Mouse (Mus musculus) heart, adult 2 months (tissue): ENCODE results near the gene Map4k4. TPM values are rescaled to one million over a fixed set of nuclear protein-coding genes. Genes with fewer than 3 reads are reported as not detected.

Experiments
- DNase-seq, 2 experiments: peaks; one replicate each; pipeline ENCODE4 v3.0.0; 2021
- H3K27ac ChIP-seq: fragments of 200-600 bp; 2 replicates; pipeline ENCODE4 v1.8.1; 2022
- H3K27me3 ChIP-seq: fragments of 200-500 bp; 2 replicates; pipeline ENCODE4 v1.6.1; 2012; ENCODE audit warnings: mild to moderate bottlenecking, low read length, inconsistent platforms, mixed read lengths; ENCODE audit not compliant: control insufficient read depth, insufficient read depth
- H3K36me3 ChIP-seq: fragments of 200-500 bp; 2 replicates; pipeline ENCODE4 v1.6.1; 2012; ENCODE audit warnings: low read length, inconsistent platforms; ENCODE audit not compliant: control insufficient read depth, insufficient read depth
- H3K4me1 ChIP-seq: fragments of 200-500 bp; 2 replicates; pipeline ENCODE4 v1.6.1; 2011; ENCODE audit warnings: low read length; ENCODE audit not compliant: control insufficient read depth, insufficient read depth
- H3K4me3 ChIP-seq: fragments of 200-600 bp; 2 replicates; pipeline ENCODE4 v1.8.1; 2022
- H3K79me2 ChIP-seq: fragments of 200-500 bp; replicated peaks from 2 replicates; pipeline ENCODE4 v1.6.1; 2012; ENCODE audit warnings: mild to moderate bottlenecking, inconsistent platforms, low read length, moderate library complexity, mixed read lengths; ENCODE audit not compliant: control insufficient read depth, insufficient read depth
- H3K9ac ChIP-seq: fragments of 200-500 bp; 2 replicates; pipeline ENCODE4 v1.6.1; 2012; ENCODE audit warnings: low read depth, mild to moderate bottlenecking, control low read depth, inconsistent platforms, low read length, mixed read lengths
- CTCF ChIP-seq: fragments of 200-600 bp; IDR thresholded peaks from 2 replicates; pipeline ENCODE4 v1.8.1; 2022; ENCODE audit warnings: antibody characterized with exemption, mild to moderate bottlenecking, moderate library complexity
- EP300 ChIP-seq: fragments of 200-500 bp; IDR thresholded peaks from 2 replicates; pipeline ENCODE4 v1.6.1; 2011; ENCODE audit warnings: low read depth, low read length, control low read depth; ENCODE audit not compliant: insufficient read depth
- POLR2A ChIP-seq: fragments of 200-500 bp; IDR thresholded peaks from 2 replicates; pipeline ENCODE4 v1.6.1; 2011; ENCODE audit warnings: mild to moderate bottlenecking, low read depth, low read length, control low read depth; ENCODE audit not compliant: insufficient read depth
- WGBS: fragments of 180-500 bp; shearing (Covaris S2); methylation state at CpG from one replicate; pipeline ENCODE4 v1.1.7; 2018; 5-methylcytosine and 5-hydroxymethylcytosine counted together
- intact Hi-C: fragments of 180-260 bp; cut with DNase I; formaldehyde crosslinking; loops from one replicate; pipeline ENCODE4 v1.15.1; 2025
- polyA plus RNA-seq: library from polyadenylated mRNA; depleted of rRNA; stranded (reverse); fragments of >200 nt; gene quantifications from 2 replicates; pipeline ENCODE4 v1.2.3, GENCODE M21; 2012
- total RNA-seq, 2 experiments: library from RNA; stranded (reverse); gene quantifications; 2 replicates each; pipeline ENCODE4 v1.2.3; 2021

The Map4k4 gene
- total and polyA plus RNA-seq, 3 experiments, result 85.2 to 134 (median 129) TPM

- no peaks in the 10 kb centered on the region for H3K79me2 ChIP-seq
- no peaks in the 10 kb centered on the region for H3K36me3 ChIP-seq
- no peaks in the 10 kb centered on the region for H3K4me1 ChIP-seq
- intact Hi-C loops, result no loop called here
- H3K9ac ChIP-seq, result no peak overlapping the region
- no peak for DNase-seq
- H3K27me3 ChIP-seq, result no peaks in the 10 kb centered on the region
- H3K27ac ChIP-seq, result no peak overlapping the region
- no peak overlapping the region for H3K4me3 ChIP-seq
- 64% methylated on average over 4 of the region's 4 CpGs for WGBS
- TF ChIP-seq CTCF (peak; percentile 37), POLR2A (no peak), EP300 (no peak)
Observed at GRCm38 (mm10) chr1:40002129-40002727, 101.5 kb downstream of the Map4k4 start.

DNA sequence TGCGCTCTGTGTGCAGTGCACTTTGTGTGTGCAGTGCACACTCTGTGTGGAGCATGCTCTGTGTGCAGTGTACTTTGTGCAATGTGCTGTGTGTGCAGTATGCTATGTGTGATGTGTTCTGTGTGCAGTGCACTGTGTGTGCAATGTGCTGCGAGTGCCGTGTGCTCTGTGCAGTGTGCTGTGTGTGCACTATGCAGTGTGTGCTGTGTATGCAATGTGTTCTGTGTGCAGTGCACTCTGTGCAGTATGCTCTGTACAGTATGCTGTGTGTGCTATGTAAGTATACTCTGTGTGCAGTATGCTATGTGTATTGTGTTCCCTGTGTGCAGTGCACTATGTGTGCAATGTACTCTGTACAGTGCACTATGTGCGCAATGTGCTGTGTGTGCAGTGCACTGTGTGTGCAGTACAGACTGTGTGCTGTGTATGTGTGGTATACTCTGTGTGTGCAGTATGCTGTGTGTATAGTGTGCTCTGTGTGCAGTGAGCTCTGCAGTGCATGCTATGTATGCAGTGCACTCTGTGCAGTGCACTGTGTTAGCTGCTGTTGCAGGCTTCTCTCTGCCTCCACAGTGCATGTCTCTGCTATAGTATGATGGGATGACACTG lies 105.4 kb downstream of the Map4k4 start:
- Histone ChIP-seq H3K36me3 (no peaks in the 10 kb centered on the region), H3K27ac (no peak overlapping the region), H3K4me3 (no peak overlapping the region), H3K9ac (no peak overlapping the region), H3K4me1 (no peaks in the 10 kb centered on the region), H3K27me3 (no peaks in the 10 kb centered on the region), H3K79me2 (no peaks in the 10 kb centered on the region)
- DNase-seq, result no peak
- WGBS, result 97% methylated on average over 4 of the region's 4 CpGs
- intact Hi-C loops, result no loop called here
- no peak for TF ChIP-seq EP300
- TF ChIP-seq POLR2A, result no peak
- TF ChIP-seq CTCF, result no peak

DNA sequence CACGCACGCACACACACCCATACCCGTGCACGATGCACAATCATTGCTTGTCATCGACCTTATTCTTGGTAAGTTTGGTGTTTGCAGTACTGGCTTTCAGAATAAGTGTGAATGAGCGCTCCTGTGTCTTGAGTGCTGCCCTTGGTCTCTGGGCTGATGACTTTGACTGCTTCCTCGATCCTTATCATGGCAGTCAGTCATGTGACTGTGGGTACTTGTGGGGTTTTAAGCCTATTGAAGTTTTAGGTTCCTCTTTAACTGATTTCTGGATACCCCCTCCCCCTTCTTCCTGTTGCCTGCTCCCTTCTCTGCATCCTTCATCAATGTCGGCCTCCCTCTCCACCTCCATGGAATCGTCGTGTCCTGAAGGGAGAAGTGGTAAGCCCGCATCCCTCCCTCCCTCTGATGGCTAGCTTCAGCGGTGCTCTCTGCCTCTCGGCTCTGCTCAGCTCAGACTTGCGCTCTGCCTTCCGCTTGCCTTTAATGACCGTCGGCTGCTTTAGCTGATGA lies 107.3 kb downstream of the Map4k4 start:
- H3K4me1 ChIP-seq, result no peaks in the 10 kb centered on the region
- intact Hi-C loops, result no loop called here
- H3K4me3 ChIP-seq, result no peak overlapping the region
- no peak overlapping the region for H3K9ac ChIP-seq
- no peaks in the 10 kb centered on the region for H3K27me3 ChIP-seq
- H3K36me3 ChIP-seq, result no peaks in the 10 kb centered on the region
- TF ChIP-seq POLR2A, result no peak
- no peak for TF ChIP-seq EP300
- no peak for TF ChIP-seq CTCF
- 75% methylated on average over 17 of the region's 17 CpGs for WGBS
- DNase-seq, result no peak
- no peaks in the 10 kb centered on the region for H3K79me2 ChIP-seq
- no peak overlapping the region for H3K27ac ChIP-seq

DNA sequence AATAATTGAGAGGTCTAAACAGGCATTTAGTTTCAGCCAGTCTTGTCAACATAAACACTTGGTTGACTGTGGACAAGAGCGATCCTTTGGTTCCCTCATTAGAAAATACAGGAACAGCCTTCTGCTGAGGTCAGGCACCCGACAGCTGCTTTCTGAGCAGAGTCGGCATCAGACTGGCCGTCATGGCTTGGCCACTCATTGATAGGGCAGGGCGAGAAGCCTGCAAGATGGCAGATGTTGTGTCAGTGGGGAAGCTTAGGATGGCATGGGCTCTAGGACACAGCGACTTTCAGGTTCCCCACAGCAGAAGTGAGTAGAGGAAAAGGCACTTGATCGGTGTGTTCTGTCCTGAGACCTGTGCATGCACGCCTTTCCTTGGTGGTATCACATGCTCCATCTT lies 112.0 kb downstream of the Map4k4 start:
- no peaks in the 10 kb centered on the region for H3K36me3 ChIP-seq
- TF ChIP-seq CTCF (no peak), POLR2A (no peak), EP300 (no peak)
- 96% methylated on average over 8 of the region's 8 CpGs for WGBS
- no peak overlapping the region for H3K27ac ChIP-seq
- no peaks in the 10 kb centered on the region for H3K4me1 ChIP-seq
- DNase-seq, result no peak
- H3K79me2 ChIP-seq, result no peaks in the 10 kb centered on the region
- intact Hi-C loops, result no loop called here
- H3K9ac ChIP-seq, result no peak overlapping the region
- no peaks in the 10 kb centered on the region for H3K27me3 ChIP-seq
- H3K4me3 ChIP-seq, result no peak overlapping the region

DNA sequence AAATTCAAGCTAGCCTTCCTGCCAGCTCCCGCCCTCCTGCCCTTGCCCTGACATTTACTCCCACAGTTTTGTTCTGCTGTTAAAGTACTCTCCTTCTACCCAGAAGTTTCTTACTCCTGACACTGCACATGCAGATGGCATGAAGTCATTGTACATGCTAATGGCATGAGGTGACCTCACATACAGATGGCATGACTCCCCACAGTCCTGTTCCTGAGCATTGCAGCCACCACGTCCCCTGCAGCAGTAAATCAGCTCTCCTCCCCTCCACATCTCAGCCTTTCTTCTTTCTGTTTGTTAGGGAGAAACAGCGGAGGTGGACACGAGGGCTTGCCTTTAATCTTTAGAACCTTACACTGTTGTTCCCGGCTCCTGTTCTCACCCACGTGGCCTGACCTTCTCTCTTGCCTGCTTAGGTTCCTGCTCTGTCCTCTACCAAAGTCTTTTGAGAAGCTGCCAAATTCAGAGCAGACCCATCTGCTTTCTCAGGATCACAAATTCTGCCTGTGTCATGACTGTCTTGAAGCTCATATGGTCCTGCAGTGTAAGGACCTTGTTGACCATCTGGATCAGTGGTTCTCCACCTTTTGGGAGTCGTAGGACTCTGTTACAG lies 114.5 kb downstream of the Map4k4 start:
- Histone ChIP-seq H3K27ac (no peak overlapping the region), H3K9ac (no peak overlapping the region), H3K36me3 (no peaks in the 10 kb centered on the region), H3K4me3 (no peak overlapping the region), H3K79me2 (no peaks in the 10 kb centered on the region), H3K4me1 (no peaks in the 10 kb centered on the region), H3K27me3 (no peaks in the 10 kb centered on the region)
- WGBS, result 71% methylated on average over 7 of the region's 7 CpGs
- TF ChIP-seq POLR2A, result no peak
- no peak for TF ChIP-seq EP300
- TF ChIP-seq CTCF, result no peak
- intact Hi-C loops, result no loop called here
- no peak for DNase-seq

GRCm38 (mm10) chr1:40021617-40022016 lies 120.9 kb downstream of the Map4k4 start:
- H3K36me3 ChIP-seq, result no peaks in the 10 kb centered on the region
- H3K79me2 ChIP-seq, result no peaks in the 10 kb centered on the region
- intact Hi-C loops, result no loop called here
- no peak overlapping the region for H3K9ac ChIP-seq
- H3K4me1 ChIP-seq, result no peaks in the 10 kb centered on the region
- WGBS, result 91% methylated on average over 4 of the region's 4 CpGs
- DNase-seq, result no peak
- no peak for TF ChIP-seq POLR2A
- H3K4me3 ChIP-seq, result no peak overlapping the region
- no peak overlapping the region for H3K27ac ChIP-seq
- H3K27me3 ChIP-seq, result no peaks in the 10 kb centered on the region
